In the genomic region with DNA sequence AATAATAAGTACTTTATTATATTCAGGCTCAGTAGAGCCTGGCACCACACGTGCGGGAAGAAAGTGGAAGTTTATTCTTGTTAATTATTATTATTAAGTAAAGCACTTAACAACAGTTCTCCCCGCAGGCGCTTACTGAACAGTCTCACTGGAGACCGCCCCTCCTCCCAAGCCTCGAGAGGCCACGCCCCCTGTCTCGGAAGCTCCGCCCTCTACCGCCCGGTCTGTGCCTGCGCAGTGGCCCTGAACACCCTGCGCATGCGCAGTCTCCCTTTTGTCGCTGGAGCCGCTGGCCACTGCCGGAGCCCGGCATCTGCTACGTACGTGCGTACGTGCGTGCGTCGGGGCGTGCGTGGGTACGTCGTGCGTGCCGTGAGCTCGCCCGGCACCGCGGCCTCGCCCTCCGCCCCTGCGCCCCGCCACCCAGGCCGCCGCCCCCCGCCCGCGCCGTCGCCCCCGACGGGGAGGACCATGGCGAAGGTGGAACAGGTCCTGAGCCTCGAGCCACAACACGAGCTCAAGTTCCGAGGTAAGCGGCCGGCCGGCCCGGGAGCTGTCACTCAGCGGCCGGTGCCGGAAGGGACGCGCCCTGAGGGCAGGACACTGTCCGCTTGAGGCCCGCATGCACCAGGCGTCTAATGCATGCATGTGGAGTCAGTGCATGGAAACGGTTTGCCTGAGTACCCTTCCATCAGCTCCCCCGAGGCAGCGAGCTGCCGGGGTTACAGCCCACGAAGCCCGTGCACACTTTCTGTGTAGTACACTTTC, we compare ENCODE assay signal across 8 mouse cellular contexts. TPM values are rescaled to one million over a fixed set of nuclear protein-coding genes. Genes with fewer than 3 reads are reported as not detected.
DNase-seq lines count a peak whose midpoint lies in the region; ATAC-seq lines count a peak whose summit lies in the region.

Vapb (plus strand) TSS at position 290 of the 768 bp plus-strand sequence.

- H3K27me3 ChIP-seq in intestine, embryonic 14.5 days (replicated peaks; ENCODE audit: control insufficient read depth, insufficient read depth, low read length), result no peaks in the 10 kb centered on the region

- peak; percentile 100 for DNase-seq in adrenal gland, adult 18-20 months (ENCODE audit: low spot score in 2 of 2)
- DNase-seq in embryo, embryonic 11 days, result peak; percentile 99
- peak; percentile 96 for DNase-seq in gastrocnemius, postnatal 25 days
- DNase-seq in intestine, embryonic 14.5 days (ENCODE audit: low spot score), result peak; percentile 99
- peak; percentile 99 to 100 for DNase-seq in left cerebral cortex, postnatal 14 days (ENCODE audit: low spot score in 2 of 2)
- DNase-seq in mesoderm, embryonic 11.5 days (ENCODE audit: low read depth, low spot score), result peak; percentile 99
- DNase-seq in right cerebral cortex, postnatal 36 days (ENCODE audit: low spot score in 2 of 2), result peak; percentile 98
- peak; percentile 98 for DNase-seq in yolk sac, embryonic 10.5 days (ENCODE audit: low spot score)

- H3K27ac ChIP-seq in intestine, embryonic 14.5 days (ENCODE audit: low read depth), result peak within 1 kb of the TSS; percentile 63

- H3K9ac ChIP-seq in intestine, embryonic 14.5 days (ENCODE audit: low read length), result peak within 1 kb of the TSS; percentile 80

- no peaks in the 10 kb centered on the region for H3K9me3 ChIP-seq in intestine, embryonic 14.5 days (ENCODE audit: control insufficient read depth, low read length)

- peak within 1 kb of the TSS; percentile 69 for H3K4me3 ChIP-seq in intestine, embryonic 14.5 days (ENCODE audit: low read depth, low read length)

- WGBS in intestine, embryonic 14.5 days, result 1% methylated on average over 70 of the region's 70 CpGs

- 0 out of 2 replicates have a peak, but pooled peaks cover 6% of the 10 kb centered on the region for H3K36me3 ChIP-seq in intestine, embryonic 14.5 days (ENCODE audit: control insufficient read depth, insufficient read depth, low read length)

- ATAC-seq in intestine, embryonic 14.5 days (replicated peaks; ENCODE audit: low FRiP score, low TSS enrichment, low read depth), result peak; percentile 98

- H3K4me2 ChIP-seq in intestine, embryonic 14.5 days (ENCODE audit: low read length), result peak within 1 kb of the TSS; percentile 92

- intact Hi-C loops in left cerebral cortex, postnatal 14 days (cut with DNase I), result no loop called here

- peaks cover 22% of the 10 kb centered on the region for H3K4me1 ChIP-seq in intestine, embryonic 14.5 days (replicated peaks; ENCODE audit: control insufficient read depth, insufficient read depth, low read length)

RNA-seq across cellular contexts. Expression of gene Vapb, which starts in this region (rescaled TPM):
- total RNA-seq in adrenal gland, adult 18-20 months (2021), result 100 to 1,000 TPM; 162 to 176 TPM
- total RNA-seq in gastrocnemius, postnatal 25 days (2021), result 100 to 1,000 TPM; 149 to 155 TPM
- 10.5 and 11.7 TPM in 2 replicates for polyA plus RNA-seq in intestine, embryonic 14.5 days (2014; fragmentation: Nextera tagmentation; extraction: Ambion mirVana)
- total RNA-seq in left cerebral cortex, postnatal 14 days (2021), result 100 to 1,000 TPM; 103 to 124 TPM

Comparison
In these comparisons a context has a peak if more than half of its experiments do, and no peak if none do; other contexts are left out.
1. Peak in every context shown above with its lines: DNase-seq, ATAC-seq, H3K4me3 ChIP-seq and H3K27ac ChIP-seq.